Mouse (Mus musculus) bone marrow macrophage, adult 2 months (primary cell): Measurements from ENCODE around the gene Pogz. TPM values are rescaled to one million over a fixed set of nuclear protein-coding genes. Genes with fewer than 3 reads are reported as not detected.

Experiments used
- H3K27ac ChIP-seq: 2 replicates; pipeline ENCODE4 v1.5.1; 2012; ENCODE audit warnings: low read depth, low read length; ENCODE audit not compliant: insufficient read depth
- H3K4me1 ChIP-seq: 2 replicates; pipeline ENCODE4 v1.6.1; 2012; ENCODE audit warnings: low read length; ENCODE audit not compliant: control insufficient read depth, insufficient read depth
- H3K4me3 ChIP-seq: 2 replicates; pipeline ENCODE4 v1.5.1; 2012; ENCODE audit warnings: mild to moderate bottlenecking, low read length, moderate library complexity; ENCODE audit not compliant: insufficient read depth
- CTCF ChIP-seq: IDR thresholded peaks from 2 replicates; pipeline ENCODE4 v1.5.1; 2012; ENCODE audit warnings: low read depth, mild to moderate bottlenecking, low read length, moderate library complexity
- POLR2A ChIP-seq: IDR thresholded peaks from 2 replicates; pipeline ENCODE4 v1.6.1; 2012; ENCODE audit warnings: mild to moderate bottlenecking, low read depth, low read length, borderline replicate concordance
- polyA plus RNA-seq: library from polyadenylated mRNA; stranded (reverse); fragments of >200 nt; gene quantifications from 2 replicates; pipeline ENCODE4 v1.2.4, GENCODE M21; 2012; ENCODE audit not compliant: missing spikeins, insufficient read depth, insufficient read length

Pogz gene
- polyA plus RNA-seq, 1 experiment = 20.7 TPM

- Histone ChIP-seq H3K4me1 (peaks cover 3% of the 10 kb centered on the region; the same call in 1 of the 2 replicates), H3K27ac (no peak overlapping the region), H3K4me3 (no peak overlapping the region)
- TF ChIP-seq POLR2A (no peak), CTCF (no peak)
Observed at GRCm38 (mm10) chr3:94811628-94812027, 25.7 kb upstream of the Pogz start.

GRCm38 (mm10) chr3:94813651-94814050 is 23.7 kb upstream of the Pogz start:
- TF ChIP-seq CTCF = no peak
- no peak for TF ChIP-seq POLR2A
- H3K4me1 ChIP-seq = peaks cover 3% of the 10 kb centered on the region; the same call in 1 of the 2 replicates
- no peak overlapping the region for H3K27ac ChIP-seq
- H3K4me3 ChIP-seq = no peak overlapping the region

GRCm38 (mm10) chr3:94814063-94814462 is 23.3 kb upstream of the Pogz start:
- Histone ChIP-seq H3K4me1 (peaks cover 5% of the 10 kb centered on the region; the same call in 1 of the 2 replicates), H3K4me3 (no peak overlapping the region), H3K27ac (no peak overlapping the region)
- TF ChIP-seq POLR2A (no peak), CTCF (no peak)

- peaks cover 5% of the 10 kb centered on the region; the same call in 1 of the 2 replicates for H3K4me1 ChIP-seq
- H3K27ac ChIP-seq = no peak overlapping the region
Observed at GRCm38 (mm10) chr3:94814663-94815062, 22.7 kb upstream of the Pogz start.

GRCm38 (mm10) chr3:94815603-94816002 is 21.8 kb upstream of the Pogz start:
- H3K4me1 ChIP-seq = peaks cover 5% of the 10 kb centered on the region; the same call in 1 of the 2 replicates

More at GRCm38 (mm10) chr3:94814663-94815062, 22.7 kb upstream of the Pogz start:
- TF ChIP-seq CTCF (no peak), POLR2A (no peak)
- no peak overlapping the region for H3K4me3 ChIP-seq

GRCm38 (mm10) chr3:94817731-94818130 is 19.6 kb upstream of the Pogz start:
- TF ChIP-seq CTCF = no peak
- TF ChIP-seq POLR2A = no peak
- peaks cover 5% of the 10 kb centered on the region; the same call in 1 of the 2 replicates for H3K4me1 ChIP-seq

More at GRCm38 (mm10) chr3:94815603-94816002, 21.8 kb upstream of the Pogz start:
- no peak overlapping the region for H3K27ac ChIP-seq
- TF ChIP-seq POLR2A (no peak), CTCF (no peak)
- H3K4me3 ChIP-seq = no peak overlapping the region

GRCm38 (mm10) chr3:94819452-94820425 is 17.6 kb upstream of the Pogz start:
- 0 out of 2 replicates have a peak, but pooled peaks cover 2% of the 10 kb centered on the region for H3K4me1 ChIP-seq
- H3K27ac ChIP-seq = no peak overlapping the region
- H3K4me3 ChIP-seq = no peak overlapping the region
- TF ChIP-seq CTCF (no peak), POLR2A (no peak)

More at GRCm38 (mm10) chr3:94817731-94818130, 19.6 kb upstream of the Pogz start:
- H3K4me3 ChIP-seq = no peak overlapping the region
- H3K27ac ChIP-seq = no peak overlapping the region

GRCm38 (mm10) chr3:94821008-94821638 is 16.2 kb upstream of the Pogz start:
- Histone ChIP-seq H3K4me1 (0 out of 2 replicates have a peak, but pooled peaks cover 2% of the 10 kb centered on the region), H3K27ac (no peak overlapping the region), H3K4me3 (peak overlapping the region; percentile 50; the same call in 1 of the 2 replicates)
- TF ChIP-seq CTCF = no peak
- no peak for TF ChIP-seq POLR2A

- TF ChIP-seq CTCF (no peak), POLR2A (no peak)
- H3K4me3 ChIP-seq = no peak overlapping the region
- no peak overlapping the region for H3K27ac ChIP-seq
- H3K4me1 ChIP-seq = 0 out of 2 replicates have a peak, but pooled peaks cover 2% of the 10 kb centered on the region
Observed at GRCm38 (mm10) chr3:94822082-94822481, 15.3 kb upstream of the Pogz start.
